Mouse (Mus musculus) forebrain, postnatal 0 days (tissue): Measurements from ENCODE around the gene Ptn. TPM values are rescaled to one million over a fixed set of nuclear protein-coding genes. Genes with fewer than 3 reads are reported as not detected.
"Not testable (repeated sequence)": the region's sequence is repeated elsewhere in the genome, so short reads cannot be mapped to it uniquely, and the experiment has no call there.

ENCODE experiments used
- ATAC-seq: fragments of 200-750 bp; cut with Nextera tagmentation; 2 replicates; pipeline ENCODE4 v1.8.0; 2017; ENCODE audit warnings: mild to moderate bottlenecking, moderate library complexity
- DNase-seq: peaks from one replicate; pipeline ENCODE4 v3.0.0-alpha.2; 2015
- H3K27ac ChIP-seq: fragments of 300-500 bp; sonication (generic); 2 replicates; pipeline ENCODE4 v1.5.1; 2014; ENCODE audit warnings: low read depth, mild to moderate bottlenecking, antibody characterized with exemption, low read length, moderate library complexity, mixed read lengths
- H3K27me3 ChIP-seq: fragments of 300-500 bp; sonication (generic); 2 replicates; pipeline ENCODE4 v1.6.1; 2014; ENCODE audit warnings: mild to moderate bottlenecking, low read length, mixed read lengths; ENCODE audit not compliant: insufficient read depth
- H3K36me3 ChIP-seq: fragments of 300-500 bp; sonication (generic); 2 replicates; pipeline ENCODE4 v1.6.1; 2014; ENCODE audit warnings: mild to moderate bottlenecking, moderate library complexity; ENCODE audit not compliant: insufficient read depth
- H3K4me1 ChIP-seq: fragments of 300-500 bp; sonication (generic); 2 replicates; pipeline ENCODE4 v1.6.1; 2014; ENCODE audit warnings: antibody characterized with exemption; ENCODE audit not compliant: insufficient read depth
- H3K4me2 ChIP-seq: fragments of 300-500 bp; sonication (generic); 2 replicates; pipeline ENCODE4 v1.6.1; 2014; ENCODE audit warnings: low read depth, mild to moderate bottlenecking, moderate library complexity
- H3K4me3 ChIP-seq: fragments of 300-500 bp; sonication (generic); 2 replicates; pipeline ENCODE4 v1.5.1; 2014; ENCODE audit warnings: low read depth, low read length, mixed read lengths
- H3K9ac ChIP-seq: fragments of 300-500 bp; sonication (generic); 2 replicates; pipeline ENCODE4 v1.6.1; 2014; ENCODE audit warnings: mild to moderate bottlenecking
- H3K9me3 ChIP-seq: fragments of 300-500 bp; sonication (generic); 2 replicates; pipeline ENCODE4 v1.6.1; 2016; ENCODE audit warnings: low read length
- CTCF ChIP-seq: sonication (generic); IDR thresholded peaks from 2 replicates; pipeline ENCODE4 v1.5.1; 2016; ENCODE audit warnings: antibody characterized with exemption, control low read depth, low read depth
- WGBS: fragments of 180-500 bp; shearing (Covaris S2); extraction: QIAGEN DNeasy Blood & Tissue Kit; methylation state at CpG from one replicate; pipeline ENCODE4 v1.1.7; 2014; 5-methylcytosine and 5-hydroxymethylcytosine counted together
- polyA plus RNA-seq: library from polyadenylated mRNA; unstranded; fragments of >200 nt; fragmentation: Nextera tagmentation; extraction: Ambion mirVana; gene quantifications from 2 replicates; pipeline ENCODE4 v1.2.1, GENCODE M21; 2015
- total RNA-seq: library from RNA; depleted of rRNA; stranded (reverse); fragments of >200 nt; gene quantifications from 2 replicates; pipeline ENCODE4 v1.2.3, GENCODE M21; 2014

The Ptn gene
- total and polyA plus RNA-seq, 2 experiments from 2014 or later: 598 to 916 TPM

- no peaks in the 10 kb centered on the region for H3K9me3 ChIP-seq
- H3K4me2 ChIP-seq: no peak overlapping the region
- ATAC-seq: no peak
- H3K4me3 ChIP-seq: no peak overlapping the region
- peaks cover 5% of the 10 kb centered on the region; the same call in 1 of the 2 replicates for H3K36me3 ChIP-seq
- TF ChIP-seq CTCF: no peak
- H3K9ac ChIP-seq: no peak overlapping the region
- H3K27me3 ChIP-seq: no peaks in the 10 kb centered on the region
- DNase-seq: no peak
- 79% methylated on average over 3 of the region's 3 CpGs for WGBS
- H3K4me1 ChIP-seq: no peaks in the 10 kb centered on the region
- H3K27ac ChIP-seq: no peak overlapping the region
Measured at GRCm38 (mm10) chr6:36766941-36767340, 43.1 kb downstream of the Ptn start.

- peak; percentile 39 for DNase-seq
- Histone ChIP-seq H3K9me3 (no peaks in the 10 kb centered on the region), H3K27me3 (no peaks in the 10 kb centered on the region), H3K4me1 (no peaks in the 10 kb centered on the region), H3K4me3 (no peak overlapping the region), H3K27ac (peak overlapping the region; percentile 42), H3K4me2 (no peak overlapping the region), H3K36me3 (no peaks in the 10 kb centered on the region), H3K9ac (no peak overlapping the region)
- ATAC-seq: peak; percentile 87
- no peak for TF ChIP-seq CTCF
- 21% methylated on average over 10 of the region's 10 CpGs for WGBS
Measured at GRCm38 (mm10) chr6:36755001-36755885, 54.8 kb downstream of the Ptn start.

- no peak for TF ChIP-seq CTCF
- Histone ChIP-seq H3K9ac (no peak overlapping the region), H3K27ac (no peak overlapping the region), H3K4me3 (no peak overlapping the region), H3K9me3 (no peaks in the 10 kb centered on the region), H3K4me1 (no peaks in the 10 kb centered on the region), H3K4me2 (no peak overlapping the region), H3K27me3 (no peaks in the 10 kb centered on the region), H3K36me3 (no peaks in the 10 kb centered on the region)
- DNase-seq: peak; percentile 32
- WGBS: 17% methylated on average over 6 of the region's 6 CpGs
- ATAC-seq: peak; percentile 27; the same call in 1 of the 2 replicates
Measured at GRCm38 (mm10) chr6:36752887-36753286, 57.1 kb downstream of the Ptn start.

GRCm38 (mm10) chr6:36739811-36740210 is 70.2 kb downstream of the Ptn start:
- no peaks in the 10 kb centered on the region for H3K27me3 ChIP-seq
- ATAC-seq (no peak), DNase-seq (no peak)
- no peaks in the 10 kb centered on the region for H3K4me1 ChIP-seq
- H3K36me3 ChIP-seq: peaks cover 22% of the 10 kb centered on the region
- no peak overlapping the region for H3K4me3 ChIP-seq
- H3K9ac ChIP-seq: no peak overlapping the region
- H3K27ac ChIP-seq: no peak overlapping the region
- TF ChIP-seq CTCF: no peak
- 55% methylated on average over 5 of the region's 5 CpGs for WGBS
- no peak overlapping the region for H3K4me2 ChIP-seq
- H3K9me3 ChIP-seq: no peaks in the 10 kb centered on the region

GRCm38 (mm10) chr6:36736763-36737162 is 73.3 kb downstream of the Ptn start:
- ATAC-seq (no peak), DNase-seq (no peak)
- Histone ChIP-seq H3K27ac (no peak overlapping the region), H3K4me1 (no peaks in the 10 kb centered on the region), H3K9me3 (no peaks in the 10 kb centered on the region), H3K27me3 (no peaks in the 10 kb centered on the region), H3K9ac (no peak overlapping the region), H3K36me3 (peaks cover 33% of the 10 kb centered on the region), H3K4me3 (no peak overlapping the region), H3K4me2 (no peak overlapping the region)
- 46% methylated on average over 2 of the region's 2 CpGs for WGBS
- TF ChIP-seq CTCF: no peak

GRCm38 (mm10) chr6:36735622-36736021 is 74.4 kb downstream of the Ptn start:
- ATAC-seq, H3K9ac ChIP-seq, H3K27ac ChIP-seq, H3K27me3 ChIP-seq, H3K4me1 ChIP-seq, H3K4me3 ChIP-seq, H3K9me3 ChIP-seq, H3K4me2 ChIP-seq, DNase-seq: not testable (repeated sequence)
- WGBS: 71% methylated on average over 4 of the region's 4 CpGs
- peaks cover 40% of the 10 kb centered on the region for H3K36me3 ChIP-seq

DNA sequence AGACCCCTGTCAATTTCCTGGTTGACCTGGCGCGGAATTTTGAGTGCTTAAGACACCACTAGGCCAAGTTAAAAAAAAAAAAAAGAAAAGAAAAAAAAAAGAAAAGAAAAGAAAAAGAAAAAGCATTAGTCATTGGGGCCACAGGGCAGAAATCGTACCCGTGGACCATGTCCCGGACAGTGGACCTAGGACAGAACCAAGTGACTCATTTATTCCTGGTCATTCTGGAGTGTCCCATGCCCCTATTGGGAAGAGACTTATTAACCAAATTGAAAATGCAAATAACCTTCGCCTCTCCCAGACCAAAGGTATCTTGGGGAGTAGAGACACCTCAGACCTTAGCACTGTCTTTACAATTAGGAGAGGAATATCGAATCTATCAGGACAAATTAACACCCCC is 80.2 kb downstream of the Ptn start:
- WGBS: 98% methylated on average over 7 of the region's 7 CpGs
- not testable (repeated sequence) for DNase-seq
- peaks cover 31% of the 10 kb centered on the region for H3K36me3 ChIP-seq

More for the DNA sequence above, 80.2 kb downstream of the Ptn start:
- H3K27ac ChIP-seq, H3K4me2 ChIP-seq, H3K27me3 ChIP-seq, ATAC-seq, H3K9ac ChIP-seq, H3K4me3 ChIP-seq, H3K9me3 ChIP-seq, H3K4me1 ChIP-seq: not testable (repeated sequence)
